Mouse (Mus musculus) heart, postnatal 0 days (tissue): ENCODE results near the gene Ifna11. TPM values are rescaled to one million over a fixed set of nuclear protein-coding genes. Genes with fewer than 3 reads are reported as not detected.

ENCODE experiments used
- ATAC-seq: fragments of 200-750 bp; cut with Nextera tagmentation; 2 replicates; pipeline ENCODE4 v1.8.0; 2017; ENCODE audit warnings: low read depth, moderate number of reproducible peaks, moderate library complexity; ENCODE audit not compliant: insufficient read depth
- DNase-seq: peaks from one replicate; pipeline ENCODE4 v3.0.0-alpha.2; 2016; ENCODE audit warnings: low spot score
- H3K27ac ChIP-seq: fragments of 300-500 bp; sonication (generic); 2 replicates; pipeline ENCODE4 v1.5.1; 2014; ENCODE audit warnings: low read depth, mild to moderate bottlenecking
- H3K27me3 ChIP-seq: fragments of 300-500 bp; sonication (generic); 2 replicates; pipeline ENCODE4 v1.6.1; 2014; ENCODE audit warnings: low read length, mixed read lengths; ENCODE audit not compliant: control insufficient read depth, insufficient read depth
- H3K36me3 ChIP-seq: fragments of 300-500 bp; sonication (generic); replicated peaks from 2 replicates; pipeline ENCODE4 v1.6.1; 2014; ENCODE audit warnings: low read length, mixed read lengths; ENCODE audit not compliant: control insufficient read depth, insufficient read depth
- H3K4me1 ChIP-seq: fragments of 300-500 bp; sonication (generic); 2 replicates; pipeline ENCODE4 v1.6.1; 2014; ENCODE audit warnings: antibody characterized with exemption; ENCODE audit not compliant: control insufficient read depth, insufficient read depth
- H3K4me2 ChIP-seq: fragments of 300-500 bp; sonication (generic); 2 replicates; pipeline ENCODE4 v1.6.1; 2014; ENCODE audit warnings: low read depth, mild to moderate bottlenecking, low read length, moderate library complexity
- H3K4me3 ChIP-seq: fragments of 300-500 bp; sonication (generic); 2 replicates; pipeline ENCODE4 v1.5.1; 2014; ENCODE audit warnings: low read depth, low read length
- H3K9ac ChIP-seq: fragments of 300-500 bp; sonication (generic); replicated peaks from 2 replicates; pipeline ENCODE4 v1.6.1; 2014; ENCODE audit warnings: low read depth, low read length, mixed read lengths
- H3K9me3 ChIP-seq: fragments of 300-500 bp; sonication (generic); replicated peaks from 2 replicates; pipeline ENCODE4 v1.6.1; 2016; ENCODE audit warnings: low read length; ENCODE audit not compliant: control insufficient read depth
- CTCF ChIP-seq: IDR thresholded peaks from 2 replicates; pipeline ENCODE4 v1.5.1; 2016; ENCODE audit warnings: antibody characterized with exemption, control low read depth, low read depth
- EP300 ChIP-seq: IDR thresholded peaks from 2 replicates; pipeline ENCODE4 v1.6.1; 2016; ENCODE audit warnings: antibody characterized with exemption, low read depth
- WGBS: fragments of 180-500 bp; shearing (Covaris S2); extraction: QIAGEN DNeasy Blood & Tissue Kit; methylation state at CpG from one replicate; pipeline ENCODE4 v1.1.7; 2014; 5-methylcytosine and 5-hydroxymethylcytosine counted together
- polyA plus RNA-seq: library from polyadenylated mRNA; unstranded; fragments of >200 nt; fragmentation: Nextera tagmentation; extraction: Ambion mirVana; gene quantifications from 2 replicates; pipeline ENCODE4 v1.2.1, GENCODE M21; 2015
- total RNA-seq: library from RNA; depleted of rRNA; stranded (reverse); fragments of >200 nt; gene quantifications from 2 replicates; pipeline ENCODE4 v1.2.3, GENCODE M21; 2014; ENCODE audit warnings: low replicate concordance

Gene Ifna11
- total and polyA plus RNA-seq, 2 experiments from 2014 or later, result not detected

DNA sequence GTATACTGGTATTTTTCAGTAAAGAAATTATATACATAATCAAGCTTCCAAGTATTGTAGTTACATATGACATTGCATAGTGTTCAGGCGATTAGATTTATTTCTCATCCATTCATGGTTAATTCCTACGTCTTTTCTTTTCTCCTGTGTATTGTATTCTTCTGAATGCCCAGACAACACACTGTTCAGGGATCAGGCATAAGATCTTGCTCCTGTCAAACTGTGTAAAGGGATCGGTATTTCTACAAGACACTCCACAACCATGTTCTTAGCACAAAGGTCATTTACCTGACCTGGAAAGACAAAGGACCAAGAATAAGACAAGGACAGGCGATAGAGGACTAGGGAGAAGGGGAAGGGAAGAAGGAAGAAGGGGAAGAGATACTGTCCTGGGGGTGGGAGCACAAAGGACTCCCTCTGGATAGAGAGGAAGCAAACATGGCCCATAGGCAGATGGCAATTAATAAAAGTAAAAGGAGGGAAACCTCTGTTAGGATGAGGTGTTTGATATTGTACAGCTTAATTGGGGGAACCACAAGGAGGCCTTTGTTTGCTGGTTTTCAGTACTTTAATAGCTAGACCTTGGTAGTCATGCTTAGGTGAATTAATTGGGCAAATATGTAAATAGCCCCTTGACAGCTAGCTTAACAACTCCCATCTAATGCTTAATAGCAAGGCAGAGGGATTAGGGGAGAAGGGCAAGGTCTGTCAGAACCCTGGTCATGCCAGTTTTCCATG lies 31.4 kb downstream of the Ifna11 start:
- TF ChIP-seq CTCF (no peak), EP300 (no peak)
- no peak overlapping the region for H3K4me2 ChIP-seq
- no peak overlapping the region for H3K9ac ChIP-seq
- DNase-seq, result no peak
- H3K36me3 ChIP-seq, result no peaks in the 10 kb centered on the region
- no peak overlapping the region for H3K27ac ChIP-seq
- H3K27me3 ChIP-seq, result no peaks in the 10 kb centered on the region
- ATAC-seq, result no peak
- H3K9me3 ChIP-seq, result no peaks in the 10 kb centered on the region
- 61% methylated on average over 4 of the region's 4 CpGs for WGBS
- no peak overlapping the region for H3K4me3 ChIP-seq
- H3K4me1 ChIP-seq, result no peaks in the 10 kb centered on the region

GRCm38 (mm10) chr4:88859214-88859613 lies 39.5 kb downstream of the Ifna11 start:
- no peak for ATAC-seq
- Histone ChIP-seq H3K9me3 (no peaks in the 10 kb centered on the region), H3K9ac (no peak overlapping the region)

DNA sequence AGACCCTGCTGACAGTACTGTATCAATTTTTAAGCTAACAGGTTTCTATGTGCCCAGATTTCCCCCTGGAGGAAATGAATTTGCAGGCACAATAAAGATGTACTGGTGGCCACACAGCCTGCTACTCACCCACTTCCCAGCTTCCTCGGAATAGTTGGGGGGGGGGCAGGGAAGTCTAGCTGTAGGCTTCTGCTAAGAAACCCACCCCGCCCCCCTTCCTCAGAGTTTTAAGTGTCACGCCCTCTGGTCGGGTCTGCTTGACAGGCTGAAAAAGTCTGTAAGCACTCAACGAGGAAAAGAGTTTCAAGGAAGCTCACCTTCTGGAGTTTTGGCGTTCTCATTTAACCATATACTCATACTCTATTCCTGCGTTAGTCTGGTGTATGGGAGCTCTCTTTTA lies 43.5 kb downstream of the Ifna11 start:
- H3K9me3 ChIP-seq, result no peaks in the 10 kb centered on the region
- 11% methylated on average over 7 of the region's 7 CpGs for WGBS

More at GRCm38 (mm10) chr4:88859214-88859613, 39.5 kb downstream of the Ifna11 start:
- Histone ChIP-seq H3K27ac (no peak overlapping the region), H3K27me3 (peaks cover 4% of the 10 kb centered on the region; the same call in 1 of the 2 replicates), H3K4me1 (no peaks in the 10 kb centered on the region), H3K4me2 (no peak overlapping the region), H3K4me3 (no peak overlapping the region), H3K36me3 (no peaks in the 10 kb centered on the region)
- no peak for DNase-seq
- TF ChIP-seq EP300, result no peak
- no peak for TF ChIP-seq CTCF

DNA sequence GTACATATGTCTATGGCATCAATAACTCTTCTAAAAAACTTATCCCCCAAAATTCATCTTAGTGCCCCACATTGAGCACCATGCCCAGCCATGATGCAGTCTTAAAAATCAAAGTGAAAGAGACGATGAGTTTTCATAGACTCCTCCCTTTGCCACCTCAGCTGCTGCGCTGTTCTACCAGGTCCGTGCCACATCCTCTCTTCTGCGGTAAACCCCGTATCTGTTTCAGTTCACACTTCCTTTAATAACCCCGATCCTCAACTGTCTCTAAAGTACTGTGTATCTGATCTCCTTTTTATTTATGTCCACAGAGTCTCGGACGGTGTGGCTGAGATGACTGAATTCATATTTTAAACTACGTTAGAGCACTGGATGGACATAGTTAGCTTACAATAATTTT lies 44.8 kb downstream of the Ifna11 start:
- Histone ChIP-seq H3K27ac (no peak overlapping the region), H3K27me3 (peaks cover 10% of the 10 kb centered on the region; the same call in 1 of the 2 replicates), H3K4me3 (no peak overlapping the region), H3K4me2 (peak overlapping the region; percentile 28; the same call in 1 of the 2 replicates), H3K36me3 (no peaks in the 10 kb centered on the region), H3K4me1 (no peaks in the 10 kb centered on the region), H3K9me3 (no peaks in the 10 kb centered on the region), H3K9ac (no peak overlapping the region)
- TF ChIP-seq CTCF, result no peak
- TF ChIP-seq EP300, result no peak
- ATAC-seq (no peak), DNase-seq (no peak)
- WGBS, result 46% methylated on average over 9 of the region's 9 CpGs

More for the DNA sequence above, 43.5 kb downstream of the Ifna11 start:
- no peak overlapping the region for H3K9ac ChIP-seq
- no peaks in the 10 kb centered on the region for H3K36me3 ChIP-seq
- no peak for TF ChIP-seq CTCF
- no peak for TF ChIP-seq EP300
- H3K4me1 ChIP-seq, result no peaks in the 10 kb centered on the region
- no peak overlapping the region for H3K4me3 ChIP-seq
- DNase-seq (no peak), ATAC-seq (no peak)
- no peak overlapping the region for H3K4me2 ChIP-seq
- H3K27me3 ChIP-seq, result peaks cover 10% of the 10 kb centered on the region; the same call in 1 of the 2 replicates
- H3K27ac ChIP-seq, result no peak overlapping the region

DNA sequence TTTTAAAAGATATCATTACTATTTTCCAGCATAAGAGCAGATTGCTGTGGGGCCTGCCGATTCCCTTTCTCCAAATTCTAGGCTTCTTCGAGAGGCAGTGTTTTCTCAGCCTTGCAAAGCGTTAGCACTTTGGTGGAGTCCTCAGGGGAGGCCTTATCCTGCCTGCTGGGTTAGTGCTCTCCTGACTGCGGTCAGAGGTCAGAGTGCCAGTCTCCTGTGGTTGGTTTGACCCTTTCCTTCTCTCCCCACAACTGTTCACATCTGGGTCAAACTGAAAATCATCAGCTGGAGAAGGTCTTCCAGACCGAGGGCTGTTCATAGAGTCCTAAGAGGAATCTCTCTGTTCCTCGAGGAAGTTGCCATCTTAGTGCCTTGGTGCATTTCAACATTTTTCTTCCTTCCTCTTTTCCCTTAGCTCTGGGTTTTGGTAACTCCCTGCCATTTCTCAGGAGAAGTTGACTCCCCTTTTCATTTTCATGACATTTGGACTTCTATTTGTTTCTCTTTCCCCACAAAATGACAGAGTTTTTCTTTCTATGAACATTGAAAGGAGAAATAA lies 45.3 kb downstream of the Ifna11 start:
- Histone ChIP-seq H3K36me3 (no peaks in the 10 kb centered on the region), H3K27me3 (peaks cover 10% of the 10 kb centered on the region; the same call in 1 of the 2 replicates), H3K9ac (no peak overlapping the region), H3K4me2 (no peak overlapping the region), H3K27ac (no peak overlapping the region), H3K4me1 (no peaks in the 10 kb centered on the region), H3K9me3 (no peaks in the 10 kb centered on the region), H3K4me3 (no peak overlapping the region)
- no peak for DNase-seq
- no peak for ATAC-seq
- WGBS, result 46% methylated on average over 6 of the region's 6 CpGs
- TF ChIP-seq CTCF, result no peak
- TF ChIP-seq EP300, result no peak
